Mouse (Mus musculus) heart, embryonic 15.5 days (tissue): Measurements from ENCODE around the gene Nynrin. TPM values are rescaled to one million over a fixed set of nuclear protein-coding genes. Genes with fewer than 3 reads are reported as not detected.
A peak's percentile ranks its signal among the peaks of the same experiment; 100 is the strongest.

Experiments used
- ATAC-seq: fragments of 200-750 bp; cut with Nextera tagmentation; replicated peaks from 2 replicates; pipeline ENCODE4 v1.8.0; 2017; ENCODE audit warnings: low read depth, moderate TSS enrichment; ENCODE audit not compliant: insufficient number of reproducible peaks, insufficient read depth, low FRiP score
- H3K27ac ChIP-seq: fragments of 300-500 bp; sonication (generic); 2 replicates; pipeline ENCODE4 v1.5.1; 2015; ENCODE audit warnings: mild to moderate bottlenecking, inconsistent platforms
- H3K27me3 ChIP-seq: fragments of 300-500 bp; sonication (generic); 2 replicates; pipeline ENCODE4 v1.6.1; 2015; ENCODE audit warnings: inconsistent platforms
- H3K36me3 ChIP-seq: fragments of 300-500 bp; sonication (generic); 2 replicates; pipeline ENCODE4 v1.6.1; 2015; ENCODE audit warnings: mild to moderate bottlenecking, inconsistent platforms
- H3K4me1 ChIP-seq: fragments of 300-500 bp; sonication (generic); replicated peaks from 2 replicates; pipeline ENCODE4 v1.6.1; 2015; ENCODE audit warnings: inconsistent platforms
- H3K4me2 ChIP-seq: fragments of 300-500 bp; sonication (generic); 2 replicates; pipeline ENCODE4 v1.6.1; 2015; ENCODE audit warnings: inconsistent platforms, mild to moderate bottlenecking, moderate library complexity
- H3K4me3 ChIP-seq: fragments of 300-500 bp; sonication (generic); 2 replicates; pipeline ENCODE4 v1.5.1; 2015; ENCODE audit warnings: mild to moderate bottlenecking, inconsistent platforms
- H3K9ac ChIP-seq: fragments of 300-500 bp; sonication (generic); 2 replicates; pipeline ENCODE4 v1.6.1; 2015; ENCODE audit warnings: mild to moderate bottlenecking, inconsistent platforms
- H3K9me3 ChIP-seq: fragments of 300-500 bp; sonication (generic); replicated peaks from 2 replicates; pipeline ENCODE4 v1.6.1; 2016; ENCODE audit warnings: inconsistent platforms
- WGBS: fragments of 180-500 bp; shearing (Covaris S2); methylation state at CpG from one replicate; pipeline ENCODE4 v1.1.7; 2015; ENCODE audit warnings: mixed read lengths; 5-methylcytosine and 5-hydroxymethylcytosine counted together
- polyA plus RNA-seq: library from polyadenylated mRNA; unstranded; fragments of >200 nt; fragmentation: Nextera tagmentation; extraction: Ambion mirVana; gene quantifications from 2 replicates; pipeline ENCODE4 v1.2.1, GENCODE M21; 2015

The Nynrin gene
- polyA plus RNA-seq, 1 experiment from 2014 or later = 12.7 TPM

DNA sequence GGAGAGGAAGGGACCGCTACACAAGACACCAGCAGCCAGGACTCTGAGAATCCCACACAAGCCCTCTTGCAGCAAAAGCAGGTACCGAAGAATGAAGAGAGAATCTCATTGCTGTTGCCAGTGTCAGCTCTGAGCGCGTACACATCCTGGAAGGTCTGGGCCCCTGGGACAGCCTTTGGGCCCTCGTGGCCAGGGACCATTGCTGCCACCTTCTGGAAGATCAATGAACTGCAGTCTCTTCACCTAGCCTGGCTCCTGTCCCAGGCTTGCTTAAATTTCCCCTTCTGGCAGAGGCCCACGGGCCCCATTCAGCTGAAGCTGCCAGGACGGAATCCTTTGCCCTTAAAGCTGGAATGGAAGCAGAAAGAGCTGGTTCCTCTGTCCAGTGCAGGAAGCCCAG is 10.0 kb downstream of the Nynrin start:
- Histone ChIP-seq H3K27ac (no peak overlapping the region), H3K4me1 (peaks cover 38% of the 10 kb centered on the region), H3K9me3 (no peaks in the 10 kb centered on the region), H3K36me3 (peaks cover 55% of the 10 kb centered on the region), H3K4me3 (no peak overlapping the region), H3K27me3 (no peaks in the 10 kb centered on the region), H3K4me2 (no peak overlapping the region), H3K9ac (no peak overlapping the region)
- peak; percentile 56; the same call in 1 of the 2 replicates for ATAC-seq
- WGBS = 24% methylated on average over 7 of the region's 7 CpGs

DNA sequence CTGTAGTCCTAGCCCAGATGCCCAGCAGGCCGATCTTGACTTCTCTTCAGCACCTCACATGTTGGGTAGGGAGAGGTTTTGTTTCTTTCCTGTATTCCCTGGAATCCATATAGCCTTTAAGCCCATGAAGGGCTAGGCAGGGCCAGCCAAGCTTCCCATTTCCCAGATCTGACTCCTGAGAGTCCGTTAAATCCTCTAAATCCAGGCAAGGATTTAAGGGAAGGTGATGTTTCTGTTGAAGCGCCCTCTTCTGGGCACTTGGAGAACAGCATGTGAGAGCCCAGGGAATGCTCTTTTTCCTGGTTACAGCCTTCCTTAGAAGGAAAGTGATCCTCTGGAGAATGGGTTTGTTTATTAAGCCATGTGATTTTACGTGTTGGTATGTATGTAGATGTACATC is 13.2 kb downstream of the Nynrin start:
- Histone ChIP-seq H3K27ac (no peak overlapping the region), H3K4me2 (no peak overlapping the region), H3K36me3 (peaks cover 85% of the 10 kb centered on the region), H3K4me1 (peaks cover 21% of the 10 kb centered on the region), H3K27me3 (no peaks in the 10 kb centered on the region), H3K4me3 (no peak overlapping the region), H3K9ac (no peak overlapping the region), H3K9me3 (no peaks in the 10 kb centered on the region)
- no peak for ATAC-seq
- WGBS = 34% methylated on average over 4 of the region's 4 CpGs

DNA sequence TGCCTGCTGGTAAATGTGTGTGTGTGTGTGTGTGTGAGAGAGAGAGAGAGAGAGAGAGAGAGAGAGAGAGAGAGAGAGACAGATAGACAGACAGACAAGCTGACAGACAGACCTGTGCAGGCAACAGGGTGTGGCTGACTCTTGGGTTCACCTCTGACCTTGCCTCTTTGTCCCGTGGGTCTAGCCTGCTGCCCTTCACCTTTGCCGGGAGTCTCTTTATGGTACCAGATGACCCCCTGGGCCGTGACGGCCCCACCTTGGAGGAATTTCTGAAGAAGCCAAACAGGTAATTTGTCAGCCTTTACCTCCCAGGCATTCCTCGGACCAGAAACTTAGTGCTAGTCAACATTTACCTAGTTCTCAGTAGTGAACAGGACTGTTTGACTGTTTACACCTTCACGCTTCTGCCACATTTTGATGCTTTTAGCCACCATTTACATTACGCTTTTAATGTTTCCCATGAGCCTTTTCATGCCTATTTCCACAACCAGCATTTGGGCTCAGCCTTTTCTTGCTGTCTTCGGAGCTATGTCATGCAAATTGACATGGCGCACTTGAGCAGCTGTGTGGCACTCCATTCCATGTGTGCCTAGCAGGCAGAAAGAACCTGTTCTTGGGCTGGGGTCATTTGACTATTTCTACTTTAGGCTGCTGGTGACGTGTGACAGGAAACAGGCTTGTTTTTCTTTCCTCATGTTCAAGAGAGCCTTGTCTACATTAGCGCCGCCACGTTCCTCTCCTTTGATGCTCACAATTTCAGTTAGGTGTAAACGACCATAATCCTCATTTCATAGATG is 14.6 kb downstream of the Nynrin start:
- Histone ChIP-seq H3K27me3 (no peaks in the 10 kb centered on the region), H3K9ac (no peak overlapping the region), H3K27ac (no peak overlapping the region), H3K4me3 (no peak overlapping the region), H3K9me3 (no peaks in the 10 kb centered on the region), H3K36me3 (peaks cover 83% of the 10 kb centered on the region), H3K4me1 (peaks cover 15% of the 10 kb centered on the region), H3K4me2 (no peak overlapping the region)
- ATAC-seq = no peak
- 83% methylated on average over 14 of the region's 14 CpGs for WGBS

DNA sequence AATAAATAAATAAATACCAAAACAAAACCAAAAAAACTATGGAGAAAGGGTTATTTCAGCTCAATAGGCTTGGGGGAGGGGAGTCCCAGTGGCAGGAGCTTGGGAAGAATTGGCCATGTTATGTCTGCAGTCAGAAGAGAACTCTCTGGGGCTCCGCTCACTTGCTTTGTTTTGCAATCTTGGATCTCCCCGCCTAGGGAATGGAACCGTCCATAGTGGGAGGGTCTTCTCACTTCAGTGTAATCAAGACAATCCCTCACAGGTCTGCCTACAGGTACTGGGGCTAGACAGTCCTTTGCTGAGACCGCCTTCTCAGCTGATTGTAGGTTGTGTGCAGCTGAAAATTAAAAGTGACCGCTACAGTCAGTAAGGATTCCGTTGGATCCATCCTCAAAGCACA is 15.7 kb downstream of the Nynrin start:
- Histone ChIP-seq H3K9me3 (no peaks in the 10 kb centered on the region), H3K4me3 (no peak overlapping the region), H3K27me3 (no peaks in the 10 kb centered on the region), H3K9ac (no peak overlapping the region), H3K27ac (no peak overlapping the region), H3K4me2 (no peak overlapping the region), H3K36me3 (peaks cover 76% of the 10 kb centered on the region), H3K4me1 (peaks cover 16% of the 10 kb centered on the region)
- 95% methylated on average over 6 of the region's 6 CpGs for WGBS
- ATAC-seq = no peak

DNA sequence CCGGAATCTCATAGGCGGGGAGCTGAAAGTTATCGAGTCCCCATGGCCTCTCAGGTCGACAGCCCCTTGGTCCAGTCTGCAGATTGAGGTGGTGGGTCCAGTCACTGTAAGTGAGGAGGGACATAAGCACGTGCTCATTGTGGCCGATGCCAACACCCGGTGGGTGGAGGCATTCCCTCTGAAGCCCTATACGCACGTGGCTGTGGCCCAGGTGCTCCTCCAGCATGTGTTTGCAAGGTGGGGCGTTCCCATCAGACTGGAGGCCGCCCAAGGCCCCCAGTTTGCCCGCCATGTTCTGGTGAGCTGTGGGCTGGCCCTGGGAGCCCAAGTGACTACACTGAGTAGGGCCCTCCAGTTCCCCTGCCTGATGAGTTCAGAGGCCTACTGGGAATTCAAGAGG is 18.2 kb downstream of the Nynrin start:
- no peaks in the 10 kb centered on the region for H3K27me3 ChIP-seq
- H3K4me3 ChIP-seq = no peak overlapping the region
- 89% methylated on average over 12 of the region's 12 CpGs for WGBS
- no peaks in the 10 kb centered on the region for H3K9me3 ChIP-seq
- no peak overlapping the region for H3K9ac ChIP-seq
- H3K27ac ChIP-seq = no peak overlapping the region
- H3K4me1 ChIP-seq = peaks cover 16% of the 10 kb centered on the region
- H3K4me2 ChIP-seq = no peak overlapping the region
- ATAC-seq = no peak
- peaks cover 51% of the 10 kb centered on the region for H3K36me3 ChIP-seq

DNA sequence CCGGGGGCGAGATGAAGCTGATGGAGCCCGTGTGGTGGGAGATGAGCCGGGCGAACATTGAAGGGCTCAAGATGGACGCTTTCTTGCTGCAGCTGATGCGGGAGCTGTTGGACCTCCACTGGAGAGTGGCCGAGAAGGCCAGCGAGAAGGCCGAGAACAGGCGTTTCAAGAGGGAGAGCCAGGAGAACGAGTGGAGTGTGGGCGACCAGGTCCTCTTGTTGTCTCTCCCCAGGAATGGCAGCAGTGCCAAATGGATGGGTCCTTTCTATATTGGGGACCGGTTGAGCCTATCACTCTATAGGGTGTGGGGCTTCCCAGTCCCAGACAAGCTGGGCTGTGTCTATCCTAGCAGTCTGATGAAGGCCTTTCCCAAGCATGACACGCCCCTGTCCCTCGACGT is 18.7 kb downstream of the Nynrin start:
- Histone ChIP-seq H3K9ac (no peak overlapping the region), H3K4me2 (no peak overlapping the region), H3K4me3 (no peak overlapping the region), H3K4me1 (peaks cover 18% of the 10 kb centered on the region), H3K27ac (no peak overlapping the region), H3K9me3 (no peaks in the 10 kb centered on the region), H3K36me3 (peaks cover 47% of the 10 kb centered on the region), H3K27me3 (no peaks in the 10 kb centered on the region)
- WGBS = 83% methylated on average over 17 of the region's 17 CpGs
- ATAC-seq = no peak

DNA sequence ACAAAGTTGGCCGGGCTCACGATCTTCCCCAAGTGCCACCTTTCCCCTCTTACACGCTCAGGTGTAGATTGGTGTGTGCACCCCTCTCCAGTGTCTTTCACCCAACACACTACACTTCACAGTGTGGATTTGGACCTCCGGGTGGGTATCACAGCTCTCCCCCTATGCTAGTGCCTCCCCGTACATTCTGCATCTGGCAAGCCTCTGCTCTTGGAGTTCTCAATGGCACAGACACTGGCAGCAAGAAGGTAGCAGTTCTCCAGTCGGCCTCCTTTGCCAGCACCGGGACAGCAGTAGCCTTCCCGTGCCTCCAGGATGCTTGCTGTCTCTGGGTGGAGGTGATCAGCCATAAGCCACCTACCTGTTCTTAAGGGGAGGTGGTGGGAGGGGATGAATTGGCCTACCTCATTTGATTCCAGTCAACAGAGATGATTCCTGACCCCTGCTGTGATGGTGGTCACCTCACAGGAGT is 19.5 kb downstream of the Nynrin start:
- peak overlapping the region; percentile 40 for H3K4me2 ChIP-seq
- H3K27me3 ChIP-seq = no peaks in the 10 kb centered on the region
- H3K4me3 ChIP-seq = no peak overlapping the region
- 82% methylated on average over 8 of the region's 8 CpGs for WGBS
- H3K27ac ChIP-seq = no peak overlapping the region
- no peak for ATAC-seq
- peaks cover 25% of the 10 kb centered on the region for H3K4me1 ChIP-seq
- peaks cover 40% of the 10 kb centered on the region for H3K36me3 ChIP-seq
- peak overlapping the region; percentile 29; the same call in 1 of the 2 replicates for H3K9ac ChIP-seq
- no peaks in the 10 kb centered on the region for H3K9me3 ChIP-seq

DNA sequence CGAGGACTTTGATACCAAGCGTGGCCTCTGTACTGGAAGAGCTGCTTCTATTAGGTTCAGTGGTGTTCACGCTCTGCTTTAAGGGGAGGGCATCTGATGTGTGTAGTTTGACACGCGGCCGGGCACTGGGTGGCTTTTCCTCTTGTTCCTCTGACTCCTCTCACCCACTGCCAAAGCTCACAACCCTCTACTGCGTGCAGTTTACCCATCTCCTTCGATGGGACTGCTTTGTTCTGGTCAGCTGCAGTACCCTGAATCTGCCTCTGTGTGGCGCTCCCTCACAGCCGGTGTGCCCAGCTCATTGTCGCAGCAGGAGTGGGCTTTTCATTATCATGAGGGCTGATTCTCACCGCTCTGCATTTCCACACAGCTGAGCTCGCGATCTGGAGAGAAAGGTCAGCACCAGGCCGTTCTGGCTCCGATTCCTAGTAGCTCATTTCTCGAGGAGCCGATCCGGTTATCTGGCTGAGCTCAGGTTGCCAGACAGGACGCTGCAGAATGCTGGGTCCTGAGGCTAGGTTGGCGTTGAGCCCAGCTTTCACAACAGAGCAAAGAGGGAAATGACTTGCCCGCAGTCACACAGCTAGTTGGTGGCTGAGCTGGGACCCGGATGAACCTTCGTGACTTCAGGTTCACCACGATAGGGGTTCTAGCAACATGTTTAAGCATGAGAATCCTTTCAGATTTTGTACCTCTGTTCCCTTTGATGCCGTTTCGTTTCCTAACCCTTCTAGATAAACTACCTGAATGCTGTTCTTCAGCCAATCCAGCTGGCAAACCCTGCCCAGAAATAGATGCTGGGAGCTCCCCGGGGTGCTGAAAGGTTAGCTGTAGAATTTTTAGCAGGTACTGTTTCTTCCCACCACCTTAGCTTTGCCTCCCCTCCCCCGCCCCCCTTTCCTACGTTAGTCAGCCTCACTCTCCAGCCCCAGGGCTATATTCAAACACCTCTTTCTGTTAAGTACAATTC is 20.2 kb downstream of the Nynrin start:
- ATAC-seq = peak; percentile 58
- Histone ChIP-seq H3K27ac (no peak overlapping the region), H3K9me3 (no peaks in the 10 kb centered on the region), H3K27me3 (no peaks in the 10 kb centered on the region), H3K4me1 (peaks cover 29% of the 10 kb centered on the region), H3K9ac (peak overlapping the region; percentile 29; the same call in 1 of the 2 replicates), H3K4me3 (peak overlapping the region; percentile 17; the same call in 1 of the 2 replicates), H3K4me2 (peak overlapping the region; percentile 40), H3K36me3 (peaks cover 33% of the 10 kb centered on the region)
- WGBS = 13% methylated on average over 30 of the region's 30 CpGs

DNA sequence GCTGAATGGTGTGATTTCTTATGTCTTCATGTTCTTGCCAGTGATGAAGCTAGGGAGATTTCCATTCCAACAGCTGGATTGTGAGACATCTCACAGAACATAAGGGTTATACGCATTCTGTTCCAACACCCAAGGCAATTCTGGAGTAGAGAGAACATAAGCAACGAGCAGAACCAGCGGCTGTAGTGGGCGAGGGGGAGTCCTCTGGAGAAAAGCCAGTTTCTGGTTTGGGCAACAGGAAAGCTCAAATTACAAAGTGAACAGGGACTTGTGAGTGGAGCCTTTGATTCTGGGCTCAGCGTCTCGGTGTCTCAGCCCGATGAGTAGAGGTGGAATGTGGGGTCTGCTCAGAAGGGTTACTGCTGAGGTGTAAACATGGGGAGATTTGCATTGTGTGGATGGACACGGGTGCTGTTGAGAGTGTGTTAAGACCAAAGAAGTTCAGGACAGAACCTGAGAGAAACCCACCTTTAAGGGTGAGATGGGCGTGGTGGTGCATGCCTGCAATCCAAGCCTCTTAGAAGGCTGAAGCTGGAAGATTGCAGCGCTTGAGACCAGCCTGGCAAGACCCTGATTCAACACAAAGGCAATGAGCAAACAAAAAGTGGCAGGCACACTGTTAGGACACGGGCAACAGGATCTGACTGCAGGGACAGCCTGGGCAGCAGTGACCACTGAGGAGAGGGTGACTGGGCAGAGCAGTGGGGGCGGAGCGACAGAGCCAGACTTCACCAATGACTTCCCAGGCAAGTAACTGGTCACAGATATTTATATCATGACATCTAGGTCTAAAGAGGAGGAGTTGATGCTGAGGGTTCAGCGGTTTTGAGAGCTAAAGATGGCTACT is 23.9 kb downstream of the Nynrin start:
- H3K4me2 ChIP-seq = peak overlapping the region; percentile 30
- H3K4me3 ChIP-seq = no peak overlapping the region
- H3K27ac ChIP-seq = no peak overlapping the region
- ATAC-seq = no peak
- no peak overlapping the region for H3K9ac ChIP-seq
- H3K27me3 ChIP-seq = no peaks in the 10 kb centered on the region
- WGBS = 12% methylated on average over 14 of the region's 14 CpGs
- H3K36me3 ChIP-seq = no peaks in the 10 kb centered on the region
- no peaks in the 10 kb centered on the region for H3K9me3 ChIP-seq
- peaks cover 29% of the 10 kb centered on the region for H3K4me1 ChIP-seq

DNA sequence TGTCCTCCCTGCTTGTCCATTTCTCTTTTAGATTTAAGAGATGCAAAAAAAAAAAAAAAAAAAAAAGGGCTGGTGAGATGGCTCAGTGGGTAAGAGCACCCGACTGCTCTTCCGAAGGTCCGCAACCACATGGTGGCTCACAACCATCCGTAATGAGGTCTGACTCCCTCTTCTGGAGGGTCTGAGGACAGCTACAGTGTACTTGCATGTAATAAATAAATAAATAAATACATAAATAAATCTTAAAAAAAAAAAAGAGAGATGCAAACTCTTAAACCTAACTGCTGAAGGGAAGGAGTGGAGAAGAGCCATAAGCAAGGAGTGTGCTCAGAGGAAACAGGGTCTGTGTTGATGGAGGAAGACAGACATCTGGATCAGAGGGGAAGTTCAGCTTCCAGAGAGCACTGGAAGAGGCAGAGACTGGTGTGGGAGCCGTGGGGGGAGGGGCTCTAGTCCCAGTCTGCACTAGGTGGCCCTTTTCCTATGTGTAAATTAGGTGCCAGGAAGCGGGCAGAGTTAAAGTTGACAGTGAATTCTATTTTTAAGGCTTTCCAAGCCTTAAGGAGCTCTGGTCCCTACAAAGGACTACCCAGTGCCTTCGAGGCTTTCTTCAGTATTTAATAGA is 24.6 kb downstream of the Nynrin start:
- Histone ChIP-seq H3K27me3 (no peaks in the 10 kb centered on the region), H3K36me3 (no peaks in the 10 kb centered on the region), H3K4me1 (peaks cover 23% of the 10 kb centered on the region), H3K9ac (no peak overlapping the region), H3K4me2 (no peak overlapping the region; the same call in 1 of the 2 replicates), H3K9me3 (no peaks in the 10 kb centered on the region), H3K27ac (no peak overlapping the region), H3K4me3 (no peak overlapping the region)
- 13% methylated on average over 7 of the region's 7 CpGs for WGBS
- ATAC-seq = no peak
